Mouse (Mus musculus) spleen, adult 2 months (tissue): Measurements from ENCODE around the gene Fyn. TPM values are rescaled to one million over a fixed set of nuclear protein-coding genes. Genes with fewer than 3 reads are reported as not detected.

Experiments used
- DNase-seq, 2 experiments: peaks; one replicate each; pipeline versions ENCODE4 v3.0.0 to v3.0.0-alpha.2; 2012 to 2021; ENCODE audit warnings: low spot score in 2 of 2, low read depth in 1 of 2
- H3K27ac ChIP-seq: fragments of 200-500 bp; 2 replicates; pipeline ENCODE4 v1.5.1; 2012; ENCODE audit warnings: low read length, inconsistent platforms; ENCODE audit not compliant: insufficient read depth
- H3K27me3 ChIP-seq: fragments of 200-500 bp; 2 replicates; pipeline ENCODE4 v1.6.1; 2012; ENCODE audit warnings: mild to moderate bottlenecking, moderate library complexity, low read length, inconsistent platforms; ENCODE audit not compliant: control insufficient read depth, insufficient read depth
- H3K36me3 ChIP-seq: fragments of 200-500 bp; 2 replicates; pipeline ENCODE4 v1.6.1; 2012; ENCODE audit warnings: mild to moderate bottlenecking, low read length, inconsistent platforms; ENCODE audit not compliant: control insufficient read depth, insufficient read depth
- H3K4me1 ChIP-seq: fragments of 200-500 bp; 2 replicates; pipeline ENCODE4 v1.6.1; 2011; ENCODE audit warnings: inconsistent platforms; ENCODE audit not compliant: control insufficient read depth, insufficient read depth, insufficient read length
- H3K4me3 ChIP-seq: fragments of 200-500 bp; 2 replicates; pipeline ENCODE4 v1.5.1; 2011; ENCODE audit warnings: mild to moderate bottlenecking, inconsistent platforms; ENCODE audit not compliant: insufficient read depth, insufficient read length; ENCODE audit errors: extremely low read depth
- CTCF ChIP-seq: fragments of 200-500 bp; IDR thresholded peaks from 2 replicates; pipeline ENCODE4 v1.5.1; 2011; ENCODE audit warnings: mild to moderate bottlenecking, inconsistent platforms; ENCODE audit not compliant: insufficient read depth, insufficient read length, insufficient replicate concordance; ENCODE audit errors: extremely low read depth
- POLR2A ChIP-seq: fragments of 200-500 bp; IDR thresholded peaks from 2 replicates; pipeline ENCODE4 v1.6.1; 2011; ENCODE audit warnings: low read depth, low read length, inconsistent platforms
- WGBS: fragments of 180-500 bp; shearing (Covaris S2); methylation state at CpG from one replicate; pipeline ENCODE4 v1.1.7; 2018; 5-methylcytosine and 5-hydroxymethylcytosine counted together
- polyA plus RNA-seq: library from polyadenylated mRNA; depleted of rRNA; stranded (reverse); fragments of >200 nt; gene quantifications from 2 replicates; pipeline ENCODE4 v1.2.3, GENCODE M21; 2012

Gene Fyn
- polyA plus RNA-seq, 1 experiment = 38.0 TPM

DNA sequence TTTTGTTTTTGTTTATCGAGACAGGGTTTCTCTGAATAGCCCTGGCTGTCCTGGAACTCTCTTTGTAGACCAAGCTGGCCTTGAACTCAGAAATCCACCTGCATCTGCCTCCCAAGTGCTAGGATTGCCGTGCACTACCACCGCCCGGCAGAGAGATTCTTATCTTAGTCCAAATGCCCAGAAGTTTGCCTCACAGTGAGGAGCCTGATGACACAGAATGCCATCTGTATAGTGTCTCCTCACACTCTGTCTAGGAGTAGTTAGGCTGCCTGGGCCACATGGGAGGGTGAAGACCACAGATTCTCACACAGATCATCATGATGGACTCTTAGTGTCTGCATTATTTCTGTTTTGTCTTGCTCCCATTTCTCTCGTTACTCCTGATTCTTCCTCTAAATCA, 140.1 kb downstream of the Fyn start:
- WGBS = 90% methylated on average over 5 of the region's 5 CpGs
- Histone ChIP-seq H3K4me3 (no peak overlapping the region), H3K27me3 (no peaks in the 10 kb centered on the region), H3K4me1 (no peaks in the 10 kb centered on the region), H3K36me3 (peaks cover 5% of the 10 kb centered on the region; the same call in 1 of the 2 replicates), H3K27ac (no peak overlapping the region)
- DNase-seq = no peak
- TF ChIP-seq CTCF (no peak), POLR2A (no peak)

DNA sequence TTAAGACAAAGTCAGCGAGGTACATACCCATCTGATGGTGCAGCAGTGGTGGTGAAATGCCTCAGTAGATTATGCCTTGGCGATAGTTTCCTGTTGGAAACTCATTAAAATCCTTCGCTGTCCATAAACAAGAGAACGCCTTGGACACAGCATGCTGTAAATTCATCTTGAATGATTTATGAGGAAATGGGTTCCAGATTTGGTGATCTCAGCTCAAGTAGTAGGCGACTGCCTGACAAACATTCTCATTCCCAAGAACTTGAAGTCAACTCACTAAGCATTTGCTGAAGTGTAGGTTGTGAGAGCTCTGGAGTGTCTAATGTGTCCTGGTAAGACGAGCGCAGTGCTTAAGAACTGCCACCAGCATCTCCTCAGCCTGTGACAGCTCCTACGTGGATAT, 141.3 kb downstream of the Fyn start:
- Histone ChIP-seq H3K4me1 (no peaks in the 10 kb centered on the region), H3K27me3 (no peaks in the 10 kb centered on the region), H3K27ac (no peak overlapping the region), H3K4me3 (no peak overlapping the region), H3K36me3 (peaks cover 5% of the 10 kb centered on the region; the same call in 1 of the 2 replicates)
- DNase-seq = no peak
- TF ChIP-seq CTCF (no peak), POLR2A (no peak)
- WGBS = 86% methylated on average over 8 of the region's 8 CpGs

DNA sequence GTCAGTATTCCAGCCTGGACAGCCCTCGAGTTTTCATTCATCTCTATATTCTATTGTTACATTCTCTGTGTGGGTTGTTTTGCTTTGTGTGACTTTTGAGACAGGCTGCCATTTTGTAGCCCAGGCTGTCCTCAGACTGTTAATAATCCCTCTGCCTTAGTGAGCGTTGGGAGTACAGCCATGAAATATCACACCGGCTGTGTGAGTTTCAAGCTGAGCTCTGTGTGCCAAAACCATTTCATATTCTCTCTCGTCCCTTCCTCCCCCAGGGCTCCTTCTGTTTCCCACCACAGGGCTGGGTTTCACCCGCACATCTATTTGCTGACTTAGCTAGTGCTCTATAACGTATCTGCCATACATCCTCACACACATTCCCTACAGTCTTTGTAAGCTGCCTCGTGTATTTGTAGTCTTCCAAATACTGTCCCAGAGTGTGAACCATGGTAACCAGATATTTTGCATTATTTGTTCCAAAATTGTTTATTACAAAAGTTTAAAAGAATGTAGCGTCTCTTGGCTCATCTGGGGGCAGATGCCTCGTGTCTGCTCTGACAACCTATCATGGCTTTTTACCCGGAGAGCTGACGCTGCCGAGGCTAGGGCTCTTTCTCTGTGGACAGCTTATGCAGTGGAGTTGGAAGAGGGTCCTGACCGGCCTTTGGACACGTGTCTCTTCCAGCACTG, 144.1 kb downstream of the Fyn start:
- no peak for DNase-seq
- WGBS = 90% methylated on average over 14 of the region's 14 CpGs
- TF ChIP-seq CTCF (no peak), POLR2A (no peak)
- H3K4me3 ChIP-seq = no peak overlapping the region
- H3K27ac ChIP-seq = no peak overlapping the region
- peaks cover 15% of the 10 kb centered on the region for H3K36me3 ChIP-seq
- H3K27me3 ChIP-seq = no peaks in the 10 kb centered on the region
- H3K4me1 ChIP-seq = no peaks in the 10 kb centered on the region

DNA sequence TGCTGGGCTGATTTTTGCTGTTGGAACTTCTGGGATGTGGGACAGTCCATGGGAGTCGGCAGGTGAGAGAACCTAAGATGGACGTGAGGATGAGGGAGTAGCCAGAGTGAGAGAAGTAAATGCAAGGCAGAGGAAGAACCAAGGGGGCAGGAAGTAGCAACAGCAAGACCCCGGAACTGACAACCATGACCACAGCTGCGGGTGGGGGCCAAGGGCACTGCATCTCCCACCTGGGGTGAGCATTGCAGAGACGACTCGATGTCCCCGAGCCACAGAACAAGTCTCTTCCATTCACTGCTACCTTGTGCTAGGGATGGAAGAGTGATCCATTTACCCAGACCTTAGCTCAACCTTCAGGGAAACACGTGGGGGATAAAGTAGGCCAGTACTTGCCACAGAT, 146.3 kb downstream of the Fyn start:
- WGBS = 76% methylated on average over 8 of the region's 8 CpGs
- no peak overlapping the region for H3K27ac ChIP-seq
- H3K27me3 ChIP-seq = no peaks in the 10 kb centered on the region
- no peak overlapping the region for H3K4me3 ChIP-seq
- peaks cover 15% of the 10 kb centered on the region for H3K36me3 ChIP-seq
- no peak for TF ChIP-seq POLR2A
- no peak for TF ChIP-seq CTCF
- H3K4me1 ChIP-seq = no peaks in the 10 kb centered on the region
- no peak for DNase-seq

DNA sequence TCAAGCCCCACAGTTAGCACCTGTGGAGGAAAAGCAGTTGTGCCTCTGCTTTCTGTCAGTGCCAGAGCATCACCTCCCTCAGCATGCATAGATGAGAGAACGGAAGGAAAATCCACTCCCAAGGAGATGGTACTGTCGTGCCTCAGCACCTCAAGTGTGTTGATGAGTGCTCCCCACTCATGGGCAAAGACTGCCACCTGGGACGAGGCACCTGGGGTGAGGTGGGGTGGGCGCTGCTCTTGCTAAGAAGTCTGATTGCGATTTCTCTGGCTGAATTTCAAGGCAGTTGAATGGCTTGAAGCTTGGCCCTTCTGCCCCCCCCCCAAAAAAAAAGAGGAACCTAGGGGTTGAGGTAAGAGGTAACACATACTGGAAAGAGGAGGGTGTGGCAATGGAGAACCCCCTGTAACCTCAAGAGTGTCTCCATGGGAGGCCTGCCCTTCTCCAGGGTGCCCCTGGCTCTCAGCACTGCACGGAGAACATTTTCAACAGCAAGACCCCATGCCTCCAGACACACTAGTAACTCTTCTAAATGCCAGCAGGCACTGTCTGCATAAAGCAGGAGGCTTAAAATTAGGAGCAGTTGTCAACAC, 148.0 kb downstream of the Fyn start:
- Histone ChIP-seq H3K4me3 (no peak overlapping the region), H3K36me3 (peaks cover 15% of the 10 kb centered on the region), H3K27ac (no peak overlapping the region), H3K27me3 (no peaks in the 10 kb centered on the region), H3K4me1 (no peaks in the 10 kb centered on the region)
- DNase-seq = no peak
- TF ChIP-seq CTCF = no peak
- TF ChIP-seq POLR2A = no peak
- WGBS = 81% methylated on average over 6 of the region's 6 CpGs

DNA sequence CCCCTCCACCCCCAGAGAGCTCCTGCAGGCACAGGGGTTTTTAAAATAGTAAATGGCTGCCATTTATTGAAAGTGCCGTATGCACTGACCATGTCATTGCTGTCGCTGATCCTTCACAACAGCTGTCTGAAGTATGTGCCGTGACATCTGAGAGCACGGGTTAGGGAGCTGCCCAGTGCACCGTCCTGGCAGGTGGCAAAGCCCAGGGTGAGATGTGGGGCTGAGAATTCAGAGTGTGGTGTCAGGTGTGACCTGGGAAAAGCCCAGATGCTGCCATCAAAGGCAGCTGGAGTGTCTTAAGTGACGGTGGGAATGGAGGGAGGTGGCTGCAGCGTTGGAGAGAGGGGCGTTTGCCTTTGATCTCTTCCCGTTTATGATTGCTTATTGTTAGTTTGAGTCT, 148.7 kb downstream of the Fyn start:
- 84% methylated on average over 9 of the region's 9 CpGs for WGBS
- no peak for DNase-seq
- no peak overlapping the region for H3K4me3 ChIP-seq

DNA sequence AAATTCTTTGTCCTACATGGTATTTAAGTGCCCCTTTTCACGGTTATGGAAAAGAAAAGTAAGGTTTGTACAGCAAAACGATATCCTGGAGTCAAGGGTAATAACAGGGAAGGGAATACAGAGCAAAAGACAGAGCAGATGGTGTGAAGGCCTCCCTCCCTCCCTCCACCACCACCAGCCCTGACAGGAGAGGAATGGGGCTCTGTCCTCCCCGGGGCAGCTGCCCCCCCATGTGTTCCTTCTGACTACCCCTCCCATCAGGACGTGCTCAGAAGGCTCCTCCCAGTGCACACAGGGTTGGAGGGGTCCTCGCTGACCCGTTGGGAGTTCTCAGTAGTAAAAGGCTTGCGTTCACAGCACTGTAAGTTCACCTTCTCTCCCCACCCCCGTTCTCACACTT, 149.6 kb downstream of the Fyn start:
- Histone ChIP-seq H3K4me3 (no peak overlapping the region), H3K4me1 (no peaks in the 10 kb centered on the region), H3K27me3 (no peaks in the 10 kb centered on the region), H3K36me3 (peaks cover 15% of the 10 kb centered on the region), H3K27ac (no peak overlapping the region)
- 81% methylated on average over 8 of the region's 8 CpGs for WGBS
- DNase-seq = no peak
- no peak for TF ChIP-seq POLR2A
- TF ChIP-seq CTCF = no peak

More for the DNA sequence above, 148.7 kb downstream of the Fyn start:
- TF ChIP-seq CTCF = no peak
- TF ChIP-seq POLR2A = no peak
- Histone ChIP-seq H3K36me3 (peaks cover 15% of the 10 kb centered on the region), H3K4me1 (no peaks in the 10 kb centered on the region), H3K27ac (no peak overlapping the region), H3K27me3 (no peaks in the 10 kb centered on the region)
